Mouse (Mus musculus) neural tube, embryonic 13.5 days (tissue): ENCODE results near the gene Lmntd1. TPM values are rescaled to one million over a fixed set of nuclear protein-coding genes. Genes with fewer than 3 reads are reported as not detected.

ENCODE experiments used
- ATAC-seq: fragments of 200-750 bp; cut with Nextera tagmentation; 2 replicates; pipeline ENCODE4 v1.8.0; 2017; ENCODE audit warnings: low read depth, mild to moderate bottlenecking, moderate TSS enrichment, moderate library complexity
- H3K27ac ChIP-seq: fragments of 300-500 bp; sonication (generic); replicated peaks from 2 replicates; pipeline ENCODE4 v1.5.1; 2015; ENCODE audit warnings: moderate library complexity, mild to moderate bottlenecking, inconsistent platforms
- H3K27me3 ChIP-seq: fragments of 300-500 bp; sonication (generic); 2 replicates; pipeline ENCODE4 v1.6.1; 2015; ENCODE audit warnings: mild to moderate bottlenecking, inconsistent platforms
- H3K36me3 ChIP-seq: fragments of 300-500 bp; sonication (generic); 2 replicates; pipeline ENCODE4 v1.6.1; 2015; ENCODE audit warnings: mild to moderate bottlenecking, inconsistent platforms
- H3K4me1 ChIP-seq: fragments of 300-500 bp; sonication (generic); replicated peaks from 2 replicates; pipeline ENCODE4 v1.6.1; 2015; ENCODE audit warnings: inconsistent platforms
- H3K4me2 ChIP-seq: fragments of 300-500 bp; sonication (generic); 2 replicates; pipeline ENCODE4 v1.6.1; 2015; ENCODE audit warnings: inconsistent platforms, mild to moderate bottlenecking, moderate library complexity
- H3K4me3 ChIP-seq: fragments of 300-500 bp; sonication (generic); 2 replicates; pipeline ENCODE4 v1.5.1; 2015; ENCODE audit warnings: mild to moderate bottlenecking, inconsistent platforms
- H3K9ac ChIP-seq: fragments of 300-500 bp; sonication (generic); 2 replicates; pipeline ENCODE4 v1.6.1; 2015; ENCODE audit warnings: moderate library complexity, mild to moderate bottlenecking, inconsistent platforms
- H3K9me3 ChIP-seq: fragments of 300-500 bp; sonication (generic); 2 replicates; pipeline ENCODE4 v1.6.1; 2016; ENCODE audit warnings: inconsistent platforms
- WGBS: fragments of 180-500 bp; shearing (Covaris S2); methylation state at CpG from one replicate; pipeline ENCODE4 v1.1.7; 2015; 5-methylcytosine and 5-hydroxymethylcytosine counted together
- polyA plus RNA-seq: library from polyadenylated mRNA; unstranded; fragments of >200 nt; fragmentation: Nextera tagmentation; extraction: Ambion mirVana; gene quantifications from 2 replicates; pipeline ENCODE4 v1.2.1, GENCODE M21; 2015

Lmntd1 gene
- polyA plus RNA-seq, 1 experiment from 2014 or later, result 1.2 TPM

DNA sequence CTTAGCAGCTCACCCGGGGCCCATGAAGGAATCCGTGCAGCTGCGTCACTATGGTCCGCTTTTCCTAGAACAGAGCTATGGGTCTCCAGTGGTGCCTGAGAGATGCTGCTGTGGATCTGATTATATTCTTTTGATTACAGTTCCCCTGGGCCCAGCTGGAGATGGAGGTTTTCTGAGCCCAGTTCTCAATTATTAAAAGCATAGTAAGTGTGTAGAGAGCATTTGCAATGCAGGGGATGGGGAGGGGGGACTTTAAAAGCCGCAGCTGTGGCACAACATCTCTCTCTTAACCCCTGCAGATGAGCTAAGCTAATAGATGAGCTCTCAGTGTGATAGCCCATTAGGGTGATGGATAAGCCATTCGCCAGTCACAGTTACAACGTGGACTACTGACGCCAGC is 233.2 kb downstream of the Lmntd1 start:
- WGBS, result 19% methylated on average over 8 of the region's 8 CpGs
- H3K9ac ChIP-seq, result no peak overlapping the region
- H3K36me3 ChIP-seq, result no peaks in the 10 kb centered on the region
- H3K4me1 ChIP-seq, result peaks cover 48% of the 10 kb centered on the region
- ATAC-seq, result peak; percentile 91
- H3K27me3 ChIP-seq, result no peaks in the 10 kb centered on the region
- H3K4me2 ChIP-seq, result peak overlapping the region; percentile 2
- no peaks in the 10 kb centered on the region for H3K9me3 ChIP-seq
- peak overlapping the region; percentile 83 for H3K27ac ChIP-seq
- no peak overlapping the region for H3K4me3 ChIP-seq

DNA sequence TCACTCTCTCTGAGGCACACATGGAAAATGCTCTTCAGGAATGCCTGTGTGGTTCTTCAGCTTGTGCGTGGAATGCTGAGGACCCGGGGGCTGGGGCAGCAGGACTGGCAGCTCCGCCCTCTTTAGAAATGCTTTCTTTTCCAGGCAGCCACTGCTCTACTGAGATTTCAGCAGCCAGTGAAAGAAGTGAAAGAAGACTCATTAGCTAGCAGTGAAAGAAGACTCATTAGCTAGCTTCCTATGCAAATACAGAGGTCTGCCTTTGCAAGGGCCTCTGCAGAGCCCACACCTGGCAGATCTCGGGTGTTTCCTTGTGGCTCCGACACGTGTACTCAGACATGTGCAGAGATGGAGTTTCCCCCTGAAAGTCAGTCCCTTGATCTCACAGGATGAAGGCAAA is 234.9 kb downstream of the Lmntd1 start:
- Histone ChIP-seq H3K27ac (peak overlapping the region; percentile 80), H3K4me3 (no peak overlapping the region), H3K36me3 (no peaks in the 10 kb centered on the region), H3K4me1 (peaks cover 48% of the 10 kb centered on the region), H3K27me3 (no peaks in the 10 kb centered on the region), H3K4me2 (no peak overlapping the region), H3K9me3 (no peaks in the 10 kb centered on the region), H3K9ac (no peak overlapping the region)
- WGBS, result 33% methylated on average over 6 of the region's 6 CpGs
- no peak for ATAC-seq

DNA sequence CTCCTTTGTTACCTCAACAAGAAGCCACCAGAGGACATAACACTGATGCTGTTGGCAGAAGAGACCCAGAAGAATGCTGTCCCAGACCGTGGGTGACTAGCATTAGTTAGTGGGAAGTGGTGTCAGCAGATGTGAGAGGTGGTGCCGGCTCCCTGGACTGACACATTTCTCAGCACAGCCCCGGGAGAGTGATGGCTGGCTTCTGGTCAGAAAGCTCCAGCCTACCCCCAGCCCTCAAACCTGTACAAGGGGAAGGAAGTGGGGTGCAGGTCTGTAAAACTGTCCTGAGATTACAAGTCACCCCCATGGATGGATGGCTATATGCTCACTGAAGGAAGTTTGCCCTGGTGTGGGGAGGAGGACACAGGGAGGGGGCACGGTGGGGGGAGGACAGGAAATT is 235.4 kb downstream of the Lmntd1 start:
- Histone ChIP-seq H3K27me3 (no peaks in the 10 kb centered on the region), H3K27ac (peak overlapping the region; percentile 33; the same call in 1 of the 2 replicates), H3K9ac (no peak overlapping the region), H3K4me1 (peaks cover 53% of the 10 kb centered on the region), H3K9me3 (no peaks in the 10 kb centered on the region), H3K4me3 (no peak overlapping the region), H3K4me2 (no peak overlapping the region), H3K36me3 (no peaks in the 10 kb centered on the region)
- WGBS, result 62% methylated on average over 4 of the region's 4 CpGs
- no peak for ATAC-seq

DNA sequence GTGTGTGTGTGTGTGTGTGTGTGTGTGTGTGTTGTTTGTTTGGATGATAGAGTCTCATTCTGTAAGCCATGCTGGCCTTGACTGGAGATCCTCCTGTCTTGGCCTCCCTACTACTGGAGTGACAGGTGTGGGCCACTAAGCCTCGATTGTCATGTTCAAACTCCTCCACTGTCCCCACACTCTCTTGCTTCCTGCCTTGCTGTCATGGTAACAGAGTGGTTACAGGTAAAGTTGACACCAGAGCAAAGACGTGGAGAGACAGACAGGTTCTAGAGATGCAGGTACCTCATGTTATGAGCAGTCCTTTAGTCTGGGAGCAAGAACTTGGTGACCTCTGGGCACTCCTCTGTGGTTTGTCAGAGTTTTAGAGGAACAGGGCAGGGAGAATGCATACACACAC is 239.7 kb downstream of the Lmntd1 start:
- Histone ChIP-seq H3K36me3 (no peaks in the 10 kb centered on the region), H3K9me3 (no peaks in the 10 kb centered on the region), H3K4me2 (no peak overlapping the region), H3K27ac (no peak overlapping the region), H3K4me1 (peaks cover 22% of the 10 kb centered on the region), H3K27me3 (no peaks in the 10 kb centered on the region), H3K9ac (no peak overlapping the region), H3K4me3 (no peak overlapping the region)
- 77% methylated on average over 2 of the region's 2 CpGs for WGBS
- ATAC-seq, result no peak

DNA sequence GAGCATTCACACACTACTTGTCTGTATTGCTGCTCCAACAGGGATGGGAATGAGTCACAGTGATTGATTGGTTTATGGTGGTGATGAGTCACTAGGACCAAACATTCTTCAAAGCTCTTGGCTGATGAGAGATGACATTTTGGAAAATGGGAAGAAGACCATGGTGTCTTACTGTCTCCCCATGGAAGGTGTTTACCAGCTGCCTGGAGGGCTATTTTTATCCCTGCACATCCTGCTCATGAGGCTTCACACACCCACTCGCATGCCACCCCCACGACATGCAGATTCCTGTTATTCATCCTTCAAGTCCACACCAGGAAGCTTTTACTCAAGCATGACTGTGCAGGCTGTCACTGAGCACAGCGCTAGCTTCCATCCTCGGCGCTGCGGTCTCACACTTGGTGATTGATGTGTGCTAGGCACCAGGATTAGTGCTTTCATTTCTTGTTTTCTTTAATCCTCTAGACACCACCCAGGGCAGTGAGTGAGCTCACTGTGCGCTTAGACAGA is 240.4 kb downstream of the Lmntd1 start:
- H3K4me3 ChIP-seq, result no peak overlapping the region
- 46% methylated on average over 7 of the region's 7 CpGs for WGBS
- peaks cover 17% of the 10 kb centered on the region for H3K4me1 ChIP-seq
- no peaks in the 10 kb centered on the region for H3K9me3 ChIP-seq
- H3K9ac ChIP-seq, result no peak overlapping the region
- no peaks in the 10 kb centered on the region for H3K27me3 ChIP-seq
- no peaks in the 10 kb centered on the region for H3K36me3 ChIP-seq
- H3K27ac ChIP-seq, result no peak overlapping the region
- ATAC-seq, result no peak
- no peak overlapping the region for H3K4me2 ChIP-seq

DNA sequence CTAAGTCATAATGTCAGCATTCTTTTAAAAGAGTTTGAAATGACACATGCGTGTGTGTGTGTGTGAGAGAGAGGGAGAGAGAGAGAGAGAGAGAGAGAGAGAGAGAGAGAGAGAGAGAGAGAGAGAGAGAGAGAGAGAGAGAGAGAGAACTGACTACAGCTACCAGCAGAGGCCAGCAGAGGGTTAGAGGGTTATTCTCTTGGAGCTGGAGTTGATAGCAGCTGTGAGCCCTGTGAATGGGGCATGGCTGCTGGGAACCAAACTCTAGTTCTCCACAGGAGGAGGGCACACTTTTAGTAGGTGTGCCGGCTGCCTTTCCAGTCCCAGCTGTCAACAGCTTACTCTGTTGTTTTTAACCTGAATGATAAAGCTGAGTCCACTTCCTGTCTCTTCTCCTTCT is 242.1 kb downstream of the Lmntd1 start:
- Histone ChIP-seq H3K27me3 (no peaks in the 10 kb centered on the region), H3K36me3 (no peaks in the 10 kb centered on the region), H3K9ac (no peak overlapping the region), H3K4me3 (no peak overlapping the region), H3K4me1 (peaks cover 14% of the 10 kb centered on the region), H3K4me2 (no peak overlapping the region), H3K9me3 (no peaks in the 10 kb centered on the region), H3K27ac (no peak overlapping the region)
- WGBS, result 64% methylated on average over 2 of the region's 2 CpGs
- ATAC-seq, result no peak

DNA sequence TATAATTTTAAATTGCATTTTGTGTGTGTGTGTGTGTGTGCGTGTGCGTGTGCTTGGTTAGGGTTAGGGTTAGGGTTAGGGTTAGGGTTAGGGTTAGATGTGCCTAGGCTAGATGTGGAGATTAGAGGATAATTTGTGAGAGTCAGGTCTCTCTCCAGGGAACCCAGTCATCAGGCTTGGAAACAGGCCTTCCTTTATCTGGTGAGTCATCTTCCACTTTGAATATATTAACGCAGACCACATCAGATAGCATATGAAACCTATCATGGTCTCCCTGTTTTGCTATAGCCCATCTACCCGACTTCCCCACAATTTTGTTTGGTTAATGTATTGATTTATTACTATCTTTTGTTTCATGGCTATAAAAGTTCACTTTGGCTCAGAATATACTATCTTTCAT is 242.5 kb downstream of the Lmntd1 start:
- Histone ChIP-seq H3K4me2 (no peak overlapping the region), H3K9me3 (no peaks in the 10 kb centered on the region), H3K27me3 (no peaks in the 10 kb centered on the region), H3K4me3 (no peak overlapping the region), H3K9ac (no peak overlapping the region), H3K4me1 (peaks cover 14% of the 10 kb centered on the region), H3K36me3 (no peaks in the 10 kb centered on the region), H3K27ac (no peak overlapping the region)
- WGBS, result 83% methylated on average over 4 of the region's 4 CpGs
- no peak for ATAC-seq

DNA sequence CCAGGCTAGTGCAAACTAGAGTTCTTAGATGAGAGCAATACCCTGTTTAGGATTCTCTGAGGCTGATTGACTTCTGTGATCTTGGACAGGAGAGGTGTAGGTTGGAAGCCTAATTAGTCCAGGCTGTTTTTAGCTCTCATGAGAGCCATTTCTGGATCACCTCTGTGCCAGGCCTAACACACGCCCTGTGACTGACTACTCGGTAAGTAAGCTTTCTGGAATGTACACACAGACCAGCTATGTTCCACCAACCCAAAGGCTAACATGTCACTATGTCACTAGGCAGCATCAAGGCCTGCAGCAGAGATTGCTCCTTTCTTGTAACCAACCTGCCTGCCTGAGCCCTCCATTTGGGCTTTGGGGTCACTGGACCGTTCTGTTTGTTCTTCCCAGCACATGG is 243.8 kb downstream of the Lmntd1 start:
- Histone ChIP-seq H3K27me3 (no peaks in the 10 kb centered on the region), H3K4me3 (no peak overlapping the region), H3K9ac (no peak overlapping the region), H3K27ac (no peak overlapping the region), H3K4me2 (no peak overlapping the region), H3K4me1 (peaks cover 14% of the 10 kb centered on the region), H3K9me3 (no peaks in the 10 kb centered on the region), H3K36me3 (no peaks in the 10 kb centered on the region)
- WGBS, result 81% methylated on average over 3 of the region's 3 CpGs
- ATAC-seq, result no peak

DNA sequence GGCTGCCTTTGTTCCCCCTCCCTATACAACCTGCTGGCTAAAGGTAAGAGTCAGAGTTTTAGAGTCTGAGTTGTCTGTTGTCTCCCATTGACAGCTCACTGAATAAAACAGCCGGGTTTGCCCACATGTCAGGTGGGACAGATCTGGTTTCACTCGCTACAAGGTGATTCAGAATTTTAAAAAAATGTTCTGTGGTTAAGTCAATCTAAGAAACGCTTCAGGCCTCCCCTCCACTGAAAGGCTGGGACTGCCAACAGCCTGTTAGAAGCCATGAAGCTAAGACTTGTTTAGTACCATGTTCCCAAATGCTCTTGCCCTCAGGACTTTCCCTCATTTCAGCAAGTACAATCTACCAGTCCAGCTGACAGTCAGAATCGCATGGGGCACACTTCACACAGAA is 244.8 kb downstream of the Lmntd1 start:
- Histone ChIP-seq H3K27me3 (no peaks in the 10 kb centered on the region), H3K4me2 (no peak overlapping the region), H3K4me3 (no peak overlapping the region), H3K36me3 (no peaks in the 10 kb centered on the region), H3K27ac (no peak overlapping the region), H3K9me3 (no peaks in the 10 kb centered on the region), H3K4me1 (peaks cover 14% of the 10 kb centered on the region), H3K9ac (no peak overlapping the region)
- no peak for ATAC-seq
- WGBS, result 66% methylated on average over 4 of the region's 4 CpGs

DNA sequence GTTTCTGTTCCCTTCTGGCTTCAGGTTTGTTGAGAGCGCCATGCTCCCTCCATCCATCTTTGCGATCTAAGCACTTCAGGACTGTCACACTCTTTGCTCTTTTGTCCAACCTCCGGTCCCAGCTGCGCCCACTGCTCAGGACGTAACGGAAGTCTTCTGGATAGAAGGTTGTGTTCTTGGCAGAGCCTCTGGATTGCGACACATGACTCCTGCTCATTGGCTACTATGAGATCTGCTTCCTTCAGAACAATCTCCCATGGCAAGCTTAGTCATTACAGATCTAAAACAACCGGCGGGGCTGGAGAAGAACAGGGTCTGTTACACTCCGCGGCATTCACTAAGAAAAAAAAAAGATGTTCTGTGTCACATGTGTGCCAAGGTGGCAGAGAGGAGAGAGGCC is 247.6 kb downstream of the Lmntd1 start:
- Histone ChIP-seq H3K36me3 (no peaks in the 10 kb centered on the region), H3K4me2 (no peak overlapping the region), H3K9ac (no peak overlapping the region), H3K4me1 (peaks cover 9% of the 10 kb centered on the region), H3K27ac (no peak overlapping the region), H3K4me3 (no peak overlapping the region), H3K9me3 (no peaks in the 10 kb centered on the region), H3K27me3 (no peaks in the 10 kb centered on the region)
- 91% methylated on average over 11 of the region's 11 CpGs for WGBS
- ATAC-seq, result no peak

DNA sequence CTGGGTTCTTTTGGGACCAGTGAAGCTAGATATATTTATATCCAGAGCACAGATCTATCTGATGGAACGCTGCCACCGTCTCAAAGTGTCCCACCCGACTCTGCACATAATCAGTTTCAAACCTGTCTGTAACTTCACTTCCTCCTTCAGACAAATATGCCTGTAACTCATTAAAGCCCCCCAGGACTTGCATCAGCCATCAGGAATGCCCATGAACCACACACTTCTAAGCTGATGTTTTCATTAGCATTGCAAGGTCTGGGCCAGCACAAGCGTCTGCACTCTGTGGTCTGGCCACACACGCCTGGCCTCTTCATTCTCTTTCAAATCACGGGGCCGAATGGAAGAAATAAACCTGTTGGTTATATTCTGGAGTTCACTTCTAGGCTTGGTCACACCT is 250.4 kb downstream of the Lmntd1 start:
- Histone ChIP-seq H3K4me2 (no peak overlapping the region), H3K4me3 (no peak overlapping the region), H3K27ac (no peak overlapping the region), H3K9me3 (no peaks in the 10 kb centered on the region), H3K9ac (no peak overlapping the region), H3K36me3 (no peaks in the 10 kb centered on the region), H3K27me3 (no peaks in the 10 kb centered on the region), H3K4me1 (0 out of 2 replicates have a peak, but pooled peaks cover 3% of the 10 kb centered on the region)
- no peak for ATAC-seq
- 79% methylated on average over 7 of the region's 7 CpGs for WGBS

DNA sequence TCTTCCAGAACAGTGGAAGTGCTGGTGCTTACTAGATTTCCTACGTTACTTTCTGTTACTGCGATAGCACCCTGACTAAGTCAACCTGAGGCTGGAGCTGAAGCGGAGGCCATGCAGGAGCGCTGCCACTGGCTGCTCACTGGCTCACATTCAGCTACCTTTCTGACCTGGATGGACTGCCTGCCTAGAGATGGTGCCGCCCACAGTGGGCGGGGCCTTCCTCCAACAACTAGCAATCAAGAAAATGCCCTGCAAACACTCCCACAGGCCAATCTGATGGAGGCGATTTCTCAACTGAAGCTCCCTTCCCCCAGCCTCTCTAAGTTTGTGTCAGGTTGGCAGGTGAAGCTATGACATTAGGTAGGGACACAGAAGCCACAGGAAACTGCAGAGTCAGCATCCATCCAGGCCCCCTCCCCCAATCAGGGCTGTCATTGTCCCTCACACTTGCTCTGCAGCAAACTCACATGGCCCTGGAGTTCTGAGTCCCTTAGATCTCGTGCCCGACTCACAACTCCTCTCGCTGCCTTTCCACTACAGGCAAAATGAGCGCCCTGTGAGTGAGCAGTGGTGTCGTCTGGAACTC is 252.9 kb downstream of the Lmntd1 start:
- Histone ChIP-seq H3K4me2 (no peak overlapping the region), H3K36me3 (no peaks in the 10 kb centered on the region), H3K4me1 (0 out of 2 replicates have a peak, but pooled peaks cover 3% of the 10 kb centered on the region), H3K27ac (no peak overlapping the region), H3K9me3 (no peaks in the 10 kb centered on the region), H3K9ac (no peak overlapping the region), H3K4me3 (no peak overlapping the region), H3K27me3 (no peaks in the 10 kb centered on the region)
- WGBS, result 63% methylated on average over 12 of the region's 12 CpGs
- no peak for ATAC-seq
